Mouse (Mus musculus) testis, adult 2 months (tissue): ENCODE results near the gene Lmna.
A peak's percentile ranks its signal among the peaks of the same experiment; 100 is the strongest.

Experiments used
- CTCF ChIP-seq: fragments of 200-500 bp; IDR thresholded peaks from 2 replicates; pipeline ENCODE4 v1.5.1; 2012; ENCODE audit warnings: low read depth, mild to moderate bottlenecking, inconsistent platforms, low read length, moderate library complexity; ENCODE audit not compliant: control insufficient read depth, insufficient read depth, insufficient replicate concordance
- POLR2A ChIP-seq: fragments of 200-500 bp; IDR thresholded peaks from 2 replicates; pipeline ENCODE4 v1.6.1; 2012; ENCODE audit warnings: low read depth, mild to moderate bottlenecking, inconsistent platforms, low read length, moderate library complexity; ENCODE audit not compliant: control insufficient read depth

DNA sequence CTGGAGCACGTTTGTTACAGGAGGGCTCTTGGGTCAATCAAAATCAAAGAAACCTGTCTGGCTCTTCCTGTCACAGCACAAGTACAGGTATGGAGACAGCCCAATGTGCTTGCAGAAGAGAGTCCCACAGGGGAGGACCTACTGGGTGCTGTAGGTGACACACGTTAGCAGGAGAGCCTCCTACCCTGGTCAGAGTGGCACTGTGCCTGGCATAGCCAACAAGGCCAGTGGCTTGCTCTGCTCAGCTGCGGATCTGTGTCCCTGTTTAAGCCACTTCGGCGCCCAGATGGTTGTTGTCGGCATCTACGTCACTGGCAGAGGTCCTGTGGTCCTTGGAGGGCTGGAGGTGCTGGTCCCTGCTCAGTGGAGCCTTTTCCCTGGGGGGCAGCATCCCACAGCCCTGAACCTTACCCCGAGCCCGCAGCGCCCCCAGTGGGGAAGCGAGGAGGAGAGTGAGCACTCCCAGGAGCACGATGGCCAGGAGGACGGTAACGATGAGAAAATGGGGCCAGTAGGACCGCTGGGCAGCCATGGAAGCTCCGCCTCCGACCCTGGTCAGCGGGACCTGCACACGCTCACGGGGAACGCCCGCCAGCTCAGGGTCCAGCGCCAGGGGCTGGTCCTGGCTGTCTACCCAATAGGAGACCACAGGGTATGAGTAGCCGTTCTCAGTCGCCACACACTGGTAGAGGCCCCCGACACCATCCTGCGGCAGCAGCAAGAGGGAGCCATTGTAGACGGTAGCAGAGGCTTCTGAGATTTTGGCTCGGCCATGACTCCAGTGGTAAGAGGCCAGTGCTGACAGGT is 73.2 kb downstream of the Lmna start:
- peak; percentile 24; the same call in 1 of the 2 replicates for TF ChIP-seq CTCF
- TF ChIP-seq POLR2A, result no peak
